Mouse (Mus musculus): ENCODE results near the gene Wdr81. TPM values are rescaled to one million over a fixed set of nuclear protein-coding genes. Genes with fewer than 3 reads are reported as not detected.
A peak's percentile ranks its signal among the peaks of the same experiment; 100 is the strongest.

Wdr81 gene
- polyA plus RNA-seq, 1 experiment from 2014 or later: 2.6 TPM

DNA sequence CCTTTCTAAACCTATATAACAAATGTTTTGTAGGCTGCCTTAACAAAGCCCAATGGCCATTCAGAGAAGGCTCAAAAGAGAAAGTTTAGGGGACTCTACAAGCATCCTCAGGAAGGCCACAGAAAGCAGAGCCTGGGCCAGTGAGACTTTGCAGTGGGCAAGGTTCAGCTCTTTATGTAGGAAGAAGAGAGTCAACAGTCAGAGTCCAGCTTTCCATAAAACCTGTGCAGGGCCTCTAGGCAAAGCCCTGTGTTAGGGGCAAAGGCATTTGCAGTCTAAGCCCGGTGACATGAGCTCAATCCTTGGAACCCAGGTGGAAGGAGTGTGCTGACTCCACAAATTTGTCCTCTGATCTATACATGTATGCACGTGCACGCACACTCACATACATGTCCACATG, 30.1 kb downstream of the Wdr81 start:
- ATAC-seq (ENCODE audit: low FRiP score, low TSS enrichment): no peak
- TF ChIP-seq CTCF (IDR thresholded peaks at IDR 0.05; ENCODE audit: low read depth): no peak
- TF ChIP-seq EP300 (optimal IDR thresholded peaks at IDR 0.05): no peak
- WGBS: 90% methylated on average over 3 of the region's 3 CpGs
- Histone ChIP-seq H3K36me3 (ENCODE audit: control insufficient read depth, insufficient read depth, low read length) (no peaks in the 10 kb centered on the region), H3K9me3 (ENCODE audit: control insufficient read depth, low read length) (no peaks in the 10 kb centered on the region), H3K27me3 (ENCODE audit: control insufficient read depth, insufficient read depth, low read length) (no peaks in the 10 kb centered on the region), H3K4me3 (ENCODE audit: low read depth, low read length) (no peak overlapping the region), H3K9ac (ENCODE audit: low read length) (no peak overlapping the region), H3K4me2 (replicated peaks; ENCODE audit: low read depth) (no peak overlapping the region), H3K27ac (replicated peaks) (no peak overlapping the region), H3K4me1 (replicated peaks; ENCODE audit: control insufficient read depth, insufficient read depth) (no peaks in the 10 kb centered on the region)
- DNase-seq (ENCODE audit: low spot score): no peak

- H3K4me2 ChIP-seq (replicated peaks; ENCODE audit: low read depth): no peak overlapping the region
- no peak overlapping the region for H3K4me3 ChIP-seq (ENCODE audit: low read depth, low read length)
- no peaks in the 10 kb centered on the region for H3K4me1 ChIP-seq (replicated peaks; ENCODE audit: control insufficient read depth, insufficient read depth)
- no peak overlapping the region for H3K27ac ChIP-seq (replicated peaks)
- DNase-seq (ENCODE audit: low spot score): no peak
- no peaks in the 10 kb centered on the region for H3K9me3 ChIP-seq (ENCODE audit: control insufficient read depth, low read length)
- H3K27me3 ChIP-seq (ENCODE audit: control insufficient read depth, insufficient read depth, low read length): no peaks in the 10 kb centered on the region
- 86% methylated on average over 9 of the region's 9 CpGs for WGBS
- H3K36me3 ChIP-seq (ENCODE audit: control insufficient read depth, insufficient read depth, low read length): no peaks in the 10 kb centered on the region
- TF ChIP-seq CTCF (IDR thresholded peaks at IDR 0.05; ENCODE audit: low read depth) (no peak), EP300 (optimal IDR thresholded peaks at IDR 0.05) (no peak)
- ATAC-seq (ENCODE audit: low FRiP score, low TSS enrichment): no peak
- H3K9ac ChIP-seq (ENCODE audit: low read length): no peak overlapping the region
Measured at GRCm38 (mm10) chr11:75424033-75424432, 30.5 kb downstream of the Wdr81 start.

- WGBS: 89% methylated on average over 3 of the region's 3 CpGs
- Histone ChIP-seq H3K27me3 (ENCODE audit: control insufficient read depth, insufficient read depth, low read length) (no peaks in the 10 kb centered on the region), H3K4me3 (ENCODE audit: low read depth, low read length) (no peak overlapping the region), H3K9ac (ENCODE audit: low read length) (no peak overlapping the region), H3K9me3 (ENCODE audit: control insufficient read depth, low read length) (no peaks in the 10 kb centered on the region), H3K4me1 (replicated peaks; ENCODE audit: control insufficient read depth, insufficient read depth) (no peaks in the 10 kb centered on the region), H3K27ac (replicated peaks) (no peak overlapping the region), H3K4me2 (replicated peaks; ENCODE audit: low read depth) (no peak overlapping the region), H3K36me3 (ENCODE audit: control insufficient read depth, insufficient read depth, low read length) (no peaks in the 10 kb centered on the region)
- ATAC-seq (ENCODE audit: low FRiP score, low TSS enrichment) (no peak), DNase-seq (ENCODE audit: low spot score) (no peak)
- TF ChIP-seq CTCF (IDR thresholded peaks at IDR 0.05; ENCODE audit: low read depth) (no peak), EP300 (optimal IDR thresholded peaks at IDR 0.05) (no peak)
Measured at GRCm38 (mm10) chr11:75423091-75423490, 31.4 kb downstream of the Wdr81 start.

GRCm38 (mm10) chr11:75422013-75422792, 32.3 kb downstream of the Wdr81 start, which contains the start of gene Serpinf1:
Gene Serpinf1 (minus strand): TSS chr11:75422701.
- no peaks in the 10 kb centered on the region for H3K4me1 ChIP-seq (replicated peaks; ENCODE audit: control insufficient read depth, insufficient read depth)
- H3K27ac ChIP-seq (replicated peaks): no peak within 1 kb of the TSS; the same call in 1 of the 2 replicates
- ATAC-seq (ENCODE audit: low FRiP score, low TSS enrichment) (0 out of 2 replicates have a peak, but pooled peaks have one; percentile 39), DNase-seq (ENCODE audit: low spot score) (no peak)
- H3K9ac ChIP-seq (ENCODE audit: low read length): peak within 1 kb of the TSS; percentile 47; the same call in 1 of the 2 replicates
- H3K4me2 ChIP-seq (replicated peaks; ENCODE audit: low read depth): peak within 1 kb of the TSS; percentile 44
- no peaks in the 10 kb centered on the region for H3K27me3 ChIP-seq (ENCODE audit: control insufficient read depth, insufficient read depth, low read length)
- H3K4me3 ChIP-seq (ENCODE audit: low read depth, low read length): peak within 1 kb of the TSS; percentile 27
- no peak for TF ChIP-seq EP300 (optimal IDR thresholded peaks at IDR 0.05)
- TF ChIP-seq CTCF (IDR thresholded peaks at IDR 0.05; ENCODE audit: low read depth): no peak
- no peaks in the 10 kb centered on the region for H3K36me3 ChIP-seq (ENCODE audit: control insufficient read depth, insufficient read depth, low read length)
- 30% methylated on average over 10 of the region's 10 CpGs for WGBS
- H3K9me3 ChIP-seq (ENCODE audit: control insufficient read depth, low read length): no peaks in the 10 kb centered on the region

GRCm38 (mm10) chr11:75421375-75422012, 33.0 kb downstream of the Wdr81 start:
- H3K9me3 ChIP-seq (ENCODE audit: control insufficient read depth, low read length): no peaks in the 10 kb centered on the region
- no peaks in the 10 kb centered on the region for H3K36me3 ChIP-seq (ENCODE audit: control insufficient read depth, insufficient read depth, low read length)
- TF ChIP-seq EP300 (optimal IDR thresholded peaks at IDR 0.05): no peak
- H3K4me1 ChIP-seq (replicated peaks; ENCODE audit: control insufficient read depth, insufficient read depth): no peaks in the 10 kb centered on the region
- WGBS: 51% methylated on average over 6 of the region's 6 CpGs
- DNase-seq (ENCODE audit: low spot score) (no peak), ATAC-seq (ENCODE audit: low FRiP score, low TSS enrichment) (peak; percentile 44; the same call in 1 of the 2 replicates)
- H3K27me3 ChIP-seq (ENCODE audit: control insufficient read depth, insufficient read depth, low read length): no peaks in the 10 kb centered on the region
- H3K4me3 ChIP-seq (ENCODE audit: low read depth, low read length): peak overlapping the region; percentile 27
- no peak overlapping the region for H3K9ac ChIP-seq (ENCODE audit: low read length)
- peak overlapping the region; percentile 44; the same call in 1 of the 2 replicates for H3K4me2 ChIP-seq (replicated peaks; ENCODE audit: low read depth)
- no peak overlapping the region for H3K27ac ChIP-seq (replicated peaks)
